Mouse (Mus musculus) liver, embryonic 15.5 days (tissue): Measurements from ENCODE around the gene Esyt2. TPM values are rescaled to one million over a fixed set of nuclear protein-coding genes. Genes with fewer than 3 reads are reported as not detected.

Experiments
- ATAC-seq: fragments of 200-750 bp; cut with Nextera tagmentation; 2 replicates; pipeline ENCODE4 v1.8.0; 2017; ENCODE audit warnings: moderate number of reproducible peaks, mild to moderate bottlenecking, moderate library complexity; ENCODE audit not compliant: insufficient read depth
- H3K27ac ChIP-seq: fragments of 300-500 bp; sonication (generic); replicated peaks from 2 replicates; pipeline ENCODE4 v1.5.1; 2015; ENCODE audit warnings: mild to moderate bottlenecking, inconsistent platforms
- H3K27me3 ChIP-seq: fragments of 300-500 bp; sonication (generic); 2 replicates; pipeline ENCODE4 v1.6.1; 2015; ENCODE audit warnings: mild to moderate bottlenecking, inconsistent platforms
- H3K36me3 ChIP-seq: fragments of 300-500 bp; sonication (generic); replicated peaks from 2 replicates; pipeline ENCODE4 v1.6.1; 2015; ENCODE audit warnings: moderate library complexity, mild to moderate bottlenecking, inconsistent platforms
- H3K4me1 ChIP-seq: fragments of 300-500 bp; sonication (generic); replicated peaks from 2 replicates; pipeline ENCODE4 v1.6.1; 2015; ENCODE audit warnings: inconsistent platforms
- H3K4me2 ChIP-seq: fragments of 300-500 bp; sonication (generic); 2 replicates; pipeline ENCODE4 v1.6.1; 2015; ENCODE audit warnings: moderate library complexity, mild to moderate bottlenecking, inconsistent platforms
- H3K4me3 ChIP-seq: fragments of 300-500 bp; sonication (generic); replicated peaks from 2 replicates; pipeline ENCODE4 v1.5.1; 2015; ENCODE audit warnings: mild to moderate bottlenecking, inconsistent platforms
- H3K9ac ChIP-seq: fragments of 300-500 bp; sonication (generic); 2 replicates; pipeline ENCODE4 v1.6.1; 2015; ENCODE audit warnings: moderate library complexity, mild to moderate bottlenecking, inconsistent platforms
- H3K9me3 ChIP-seq: fragments of 300-500 bp; sonication (generic); replicated peaks from 2 replicates; pipeline ENCODE4 v1.6.1; 2016; ENCODE audit warnings: inconsistent platforms
- WGBS: fragments of 180-500 bp; shearing (Covaris S2); methylation state at CpG from one replicate; pipeline ENCODE4 v1.1.7; 2015; ENCODE audit warnings: mixed read lengths; ENCODE audit not compliant: insufficient replicate concordance; 5-methylcytosine and 5-hydroxymethylcytosine counted together
- polyA plus RNA-seq: library from polyadenylated mRNA; unstranded; fragments of >200 nt; fragmentation: Nextera tagmentation; extraction: Ambion mirVana; gene quantifications from 2 replicates; pipeline ENCODE4 v1.2.1, GENCODE M21; 2015

The Esyt2 gene
- polyA plus RNA-seq, result 9.0 and 11.6 TPM in 2 replicates

- Histone ChIP-seq H3K36me3 (no peaks in the 10 kb centered on the region), H3K4me3 (peak within 1 kb of the TSS; percentile 99), H3K9me3 (no peaks in the 10 kb centered on the region), H3K9ac (peak within 1 kb of the TSS; percentile 99), H3K4me1 (peaks cover 60% of the 10 kb centered on the region), H3K27ac (peak within 1 kb of the TSS; percentile 98), H3K27me3 (no peaks in the 10 kb centered on the region), H3K4me2 (peak within 1 kb of the TSS; percentile 77)
- under 1% methylated on average over 66 of the region's 68 CpGs for WGBS
- ATAC-seq, result peak; percentile 92
Measured at GRCm38 (mm10) chr12:116280653-116281364, at the start of gene Esyt2. Gene Esyt2 (plus strand): TSS chr12:116281196.

GRCm38 (mm10) chr12:116231612-116232011 lies 49.4 kb upstream of the Esyt2 start:
- H3K27me3 ChIP-seq, result no peaks in the 10 kb centered on the region
- H3K9me3 ChIP-seq, result no peaks in the 10 kb centered on the region
- no peak overlapping the region for H3K27ac ChIP-seq
- H3K36me3 ChIP-seq, result no peaks in the 10 kb centered on the region
- no peak for ATAC-seq
- WGBS, result 72% methylated on average over 12 of the region's 12 CpGs
- H3K4me3 ChIP-seq, result no peak overlapping the region
- H3K9ac ChIP-seq, result no peak overlapping the region
- H3K4me1 ChIP-seq, result no peaks in the 10 kb centered on the region
- H3K4me2 ChIP-seq, result no peak overlapping the region

DNA sequence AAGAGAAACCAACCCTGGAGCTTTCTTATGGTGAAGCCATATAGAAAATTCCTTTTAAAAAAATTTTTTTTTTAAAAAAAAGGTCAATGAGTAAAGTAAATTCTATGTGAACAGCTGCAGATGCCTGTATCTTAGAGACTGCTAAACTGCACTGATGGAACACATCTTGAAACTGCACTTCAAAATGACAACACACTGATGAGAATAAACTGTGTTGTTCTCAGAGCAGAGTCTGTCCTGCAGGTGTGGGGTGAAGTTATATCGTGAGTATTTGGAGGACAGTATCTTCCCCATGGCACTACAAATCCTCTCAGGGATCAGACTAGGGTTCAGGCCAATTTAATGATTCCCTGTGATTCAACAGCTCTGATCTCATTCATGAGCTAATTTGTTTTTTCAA lies 48.9 kb upstream of the Esyt2 start:
- no peak overlapping the region for H3K27ac ChIP-seq

GRCm38 (mm10) chr12:116235356-116235755 lies 45.6 kb upstream of the Esyt2 start:
- no peaks in the 10 kb centered on the region for H3K27me3 ChIP-seq
- H3K9ac ChIP-seq, result no peak overlapping the region
- no peak overlapping the region for H3K4me3 ChIP-seq
- no peak overlapping the region for H3K27ac ChIP-seq
- no peaks in the 10 kb centered on the region for H3K9me3 ChIP-seq
- 62% methylated on average over 4 of the region's 4 CpGs for whole genome bisulfite sequencing
- no peak overlapping the region for H3K4me2 ChIP-seq
- no peak for ATAC-seq
- no peaks in the 10 kb centered on the region for H3K4me1 ChIP-seq
- H3K36me3 ChIP-seq, result no peaks in the 10 kb centered on the region

More for the DNA sequence above, 48.9 kb upstream of the Esyt2 start:
- no peak for ATAC-seq
- no peaks in the 10 kb centered on the region for H3K4me1 ChIP-seq
- WGBS, result 58% methylated on average over 1 of the region's 1 CpGs
- H3K4me3 ChIP-seq, result no peak overlapping the region
- H3K4me2 ChIP-seq, result no peak overlapping the region
- H3K36me3 ChIP-seq, result no peaks in the 10 kb centered on the region
- no peak overlapping the region for H3K9ac ChIP-seq
- H3K27me3 ChIP-seq, result no peaks in the 10 kb centered on the region
- no peaks in the 10 kb centered on the region for H3K9me3 ChIP-seq

DNA sequence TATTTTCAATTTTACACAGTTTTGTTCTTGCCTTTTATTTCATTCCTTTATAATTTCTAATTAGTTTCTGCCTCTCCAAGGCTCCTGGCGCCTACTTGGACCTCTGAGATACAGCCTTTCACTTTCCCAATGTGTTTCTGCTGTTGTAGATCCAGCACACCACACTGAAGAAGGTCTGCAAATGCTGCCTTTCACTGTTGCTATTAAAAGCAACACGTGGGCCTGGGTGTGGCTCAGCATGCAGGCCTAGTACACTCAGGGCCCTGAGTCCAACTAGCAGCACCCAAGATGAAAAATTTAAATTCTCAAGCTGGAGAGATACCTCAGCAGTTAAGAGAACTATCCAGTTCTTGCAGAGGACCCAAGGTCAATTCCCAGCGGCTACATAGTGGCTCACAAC lies 44.3 kb upstream of the Esyt2 start:
- ATAC-seq, result no peak
- Histone ChIP-seq H3K4me2 (no peak overlapping the region), H3K36me3 (no peaks in the 10 kb centered on the region), H3K4me3 (no peak overlapping the region), H3K9ac (no peak overlapping the region), H3K27ac (no peak overlapping the region), H3K27me3 (no peaks in the 10 kb centered on the region), H3K4me1 (no peaks in the 10 kb centered on the region), H3K9me3 (no peaks in the 10 kb centered on the region)
- 49% methylated on average over 3 of the region's 3 CpGs for WGBS

GRCm38 (mm10) chr12:116238370-116238769 lies 42.6 kb upstream of the Esyt2 start:
- Histone ChIP-seq H3K4me3 (no peak overlapping the region), H3K27ac (no peak overlapping the region), H3K27me3 (no peaks in the 10 kb centered on the region), H3K4me1 (no peaks in the 10 kb centered on the region), H3K4me2 (no peak overlapping the region), H3K9me3 (no peaks in the 10 kb centered on the region), H3K9ac (no peak overlapping the region), H3K36me3 (no peaks in the 10 kb centered on the region)
- no peak for ATAC-seq

- Histone ChIP-seq H3K9me3 (no peaks in the 10 kb centered on the region), H3K27ac (no peak overlapping the region), H3K4me3 (no peak overlapping the region), H3K9ac (no peak overlapping the region), H3K27me3 (no peaks in the 10 kb centered on the region), H3K36me3 (no peaks in the 10 kb centered on the region), H3K4me1 (no peaks in the 10 kb centered on the region), H3K4me2 (no peak overlapping the region)
- 71% methylated on average over 3 of the region's 3 CpGs for WGBS
- no peak for ATAC-seq
Measured at GRCm38 (mm10) chr12:116238803-116239202, 42.2 kb upstream of the Esyt2 start.

GRCm38 (mm10) chr12:116244601-116245000 lies 36.4 kb upstream of the Esyt2 start:
- Histone ChIP-seq H3K4me2 (no peak overlapping the region), H3K4me3 (no peak overlapping the region), H3K27me3 (no peaks in the 10 kb centered on the region), H3K9me3 (no peaks in the 10 kb centered on the region), H3K4me1 (no peaks in the 10 kb centered on the region), H3K9ac (no peak overlapping the region), H3K36me3 (peaks cover 6% of the 10 kb centered on the region; the same call in 1 of the 2 replicates), H3K27ac (no peak overlapping the region)
- ATAC-seq, result no peak
- 51% methylated on average over 1 of the region's 1 CpGs for WGBS

- Histone ChIP-seq H3K36me3 (peaks cover 8% of the 10 kb centered on the region), H3K4me2 (no peak overlapping the region), H3K27me3 (no peaks in the 10 kb centered on the region), H3K4me1 (peaks cover 17% of the 10 kb centered on the region), H3K27ac (no peak overlapping the region), H3K4me3 (no peak overlapping the region), H3K9ac (no peak overlapping the region), H3K9me3 (no peaks in the 10 kb centered on the region)
- ATAC-seq, result peak; percentile 21; the same call in 1 of the 2 replicates
- WGBS, result 20% methylated on average over 8 of the region's 8 CpGs
Measured at GRCm38 (mm10) chr12:116254652-116255051, 26.3 kb upstream of the Esyt2 start.

DNA sequence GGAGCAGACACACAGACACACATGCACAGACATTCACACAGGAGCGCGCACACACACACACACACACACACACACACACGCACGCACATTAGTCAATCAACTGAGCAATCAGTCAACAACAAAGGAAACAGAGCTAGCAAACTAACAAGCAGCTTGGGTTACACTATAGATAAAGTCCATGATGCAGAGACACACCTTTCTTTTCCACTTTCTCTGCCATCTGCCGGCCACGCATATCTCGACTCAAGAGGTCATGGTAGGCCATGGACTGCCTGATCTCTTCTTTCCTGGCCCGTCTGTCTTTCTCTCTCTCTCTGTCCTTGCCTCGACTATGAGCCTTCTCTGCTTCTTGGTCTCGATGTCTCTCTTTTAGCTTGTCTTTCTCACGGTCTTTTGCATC lies 25.4 kb upstream of the Esyt2 start:
- Histone ChIP-seq H3K4me3 (no peak overlapping the region), H3K27me3 (no peaks in the 10 kb centered on the region), H3K9me3 (no peaks in the 10 kb centered on the region), H3K4me2 (no peak overlapping the region), H3K9ac (no peak overlapping the region), H3K4me1 (peaks cover 17% of the 10 kb centered on the region), H3K27ac (no peak overlapping the region), H3K36me3 (peaks cover 8% of the 10 kb centered on the region)
- peak; percentile 47; the same call in 1 of the 2 replicates for ATAC-seq
- 51% methylated on average over 11 of the region's 11 CpGs for WGBS

DNA sequence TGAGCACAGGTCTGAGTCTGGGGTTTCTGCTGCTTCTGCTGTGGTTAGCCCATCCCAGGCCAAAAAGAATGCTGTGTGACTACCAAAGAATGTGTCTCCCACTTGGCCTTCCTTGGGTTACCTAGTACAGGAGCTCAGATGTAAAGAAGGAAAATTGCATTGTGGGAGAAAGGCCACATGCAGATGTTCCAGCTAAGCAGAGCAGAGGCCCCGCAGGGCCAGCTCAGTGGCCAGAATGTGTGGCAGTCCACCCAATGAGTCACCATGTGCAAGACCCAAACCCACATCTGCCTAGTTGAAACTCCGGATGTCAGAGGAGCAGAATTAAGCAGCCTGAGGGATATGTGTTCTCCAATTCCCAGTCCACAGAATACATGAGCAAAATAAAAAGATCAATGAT lies 22.7 kb upstream of the Esyt2 start:
- ATAC-seq, result no peak
- Histone ChIP-seq H3K4me1 (peaks cover 33% of the 10 kb centered on the region), H3K9ac (no peak overlapping the region), H3K9me3 (no peaks in the 10 kb centered on the region), H3K36me3 (no peaks in the 10 kb centered on the region; the same call in 1 of the 2 replicates), H3K4me3 (no peak overlapping the region), H3K27ac (no peak overlapping the region), H3K27me3 (no peaks in the 10 kb centered on the region), H3K4me2 (no peak overlapping the region)
- WGBS, result 72% methylated on average over 2 of the region's 2 CpGs
